Mouse (Mus musculus) cerebellum, adult 2 months (tissue): ENCODE results near the gene Ctdnep1. TPM values are rescaled to one million over a fixed set of nuclear protein-coding genes. Genes with fewer than 3 reads are reported as not detected.
A peak's percentile ranks its signal among the peaks of the same experiment; 100 is the strongest.

Experiments used
- DNase-seq, 2 experiments: peaks; one replicate each; pipeline ENCODE4 v3.0.0; 2021
- H3K27ac ChIP-seq: fragments of 200-500 bp; 2 replicates; pipeline ENCODE4 v1.5.1; 2012; ENCODE audit warnings: low read length, control low read depth, inconsistent platforms; ENCODE audit not compliant: insufficient read depth
- H3K27me3 ChIP-seq: fragments of 200-500 bp; 2 replicates; pipeline ENCODE4 v1.6.1; 2012; ENCODE audit warnings: inconsistent platforms, mild to moderate bottlenecking, low read length, moderate library complexity; ENCODE audit not compliant: control insufficient read depth, insufficient read depth
- H3K4me1 ChIP-seq: fragments of 200-500 bp; 2 replicates; pipeline ENCODE4 v1.6.1; 2011; ENCODE audit warnings: low read length; ENCODE audit not compliant: control insufficient read depth, insufficient read depth
- H3K4me3 ChIP-seq: fragments of 200-500 bp; replicated peaks from 2 replicates; pipeline ENCODE3; 2011; ENCODE audit warnings: mild to moderate bottlenecking, low read depth, low read length, control low read depth; ENCODE audit not compliant: insufficient read depth
- CTCF ChIP-seq: fragments of 200-500 bp; IDR thresholded peaks from 2 replicates; pipeline ENCODE4 v1.5.1; 2011; ENCODE audit warnings: low read depth, mild to moderate bottlenecking, control low read depth, low read length, moderate library complexity, borderline replicate concordance; ENCODE audit not compliant: insufficient read depth
- POLR2A ChIP-seq: fragments of 200-500 bp; IDR thresholded peaks from 2 replicates; pipeline ENCODE4 v1.6.1; 2011; ENCODE audit warnings: low read length, control low read depth, borderline replicate concordance; ENCODE audit not compliant: insufficient read depth
- WGBS: fragments of 180-500 bp; shearing (Covaris S2); methylation state at CpG from one replicate; pipeline ENCODE4 v1.1.7; 2018; 5-methylcytosine and 5-hydroxymethylcytosine counted together
- polyA plus RNA-seq: library from polyadenylated mRNA; depleted of rRNA; stranded (reverse); fragments of >200 nt; gene quantifications from 2 replicates; pipeline ENCODE4 v1.2.3, GENCODE M21; 2012

Gene Ctdnep1
- polyA plus RNA-seq, 1 experiment = 108 TPM

GRCm38 (mm10) chr11:70016669-70017068, 35.7 kb downstream of the Ctdnep1 start, which contains the start of gene Dlg4:
Gene Dlg4, plus strand, starts transcription at chr11:70016942.
- Histone ChIP-seq H3K4me3 (peak within 1 kb of the TSS; percentile 98), H3K4me1 (peaks cover 9% of the 10 kb centered on the region), H3K27ac (peak within 1 kb of the TSS; percentile 99), H3K27me3 (no peaks in the 10 kb centered on the region)
- DNase-seq = no peak
- TF ChIP-seq POLR2A (no peak), CTCF (no peak)
- 72% methylated on average over 3 of the region's 3 CpGs for WGBS

- H3K27me3 ChIP-seq = no peaks in the 10 kb centered on the region
- H3K4me1 ChIP-seq = peaks cover 9% of the 10 kb centered on the region
- DNase-seq = no peak
- H3K4me3 ChIP-seq = peak overlapping the region; percentile 98
- peak overlapping the region; percentile 99 for H3K27ac ChIP-seq
- TF ChIP-seq POLR2A (no peak), CTCF (no peak)
- WGBS = 36% methylated on average over 7 of the region's 7 CpGs
Observed at GRCm38 (mm10) chr11:70017199-70017767, 36.3 kb downstream of the Ctdnep1 start.

GRCm38 (mm10) chr11:70018131-70018990, 37.4 kb downstream of the Ctdnep1 start:
- 1% methylated on average over 23 of the region's 25 CpGs for WGBS
- TF ChIP-seq CTCF (no peak), POLR2A (peak; percentile 52; the same call in 1 of the 2 replicates)
- Histone ChIP-seq H3K4me1 (peaks cover 9% of the 10 kb centered on the region), H3K27ac (peak overlapping the region; percentile 99), H3K4me3 (peak overlapping the region; percentile 98), H3K27me3 (no peaks in the 10 kb centered on the region)
- DNase-seq = peak; percentile 77 to 79

- no peak for TF ChIP-seq CTCF
- TF ChIP-seq POLR2A = no peak
- Histone ChIP-seq H3K4me1 (peaks cover 13% of the 10 kb centered on the region), H3K27me3 (no peaks in the 10 kb centered on the region), H3K27ac (peak overlapping the region; percentile 34; the same call in 1 of the 2 replicates), H3K4me3 (peak overlapping the region; percentile 98)
- WGBS = 15% methylated on average over 2 of the region's 2 CpGs
- DNase-seq = no peak
Observed at GRCm38 (mm10) chr11:70019495-70020021, 38.6 kb downstream of the Ctdnep1 start.

GRCm38 (mm10) chr11:70020022-70020631, 39.2 kb downstream of the Ctdnep1 start:
- no peak overlapping the region for H3K27ac ChIP-seq
- H3K4me1 ChIP-seq = peaks cover 15% of the 10 kb centered on the region
- H3K4me3 ChIP-seq = peak overlapping the region; percentile 67
- no peaks in the 10 kb centered on the region for H3K27me3 ChIP-seq
- whole genome bisulfite sequencing = 6% methylated on average over 8 of the region's 8 CpGs
- peak in 1 of 2 experiments; percentile 40 for DNase-seq
- no peak for TF ChIP-seq CTCF
- no peak for TF ChIP-seq POLR2A

GRCm38 (mm10) chr11:70020731-70021263, 39.8 kb downstream of the Ctdnep1 start:
- Histone ChIP-seq H3K4me3 (peak overlapping the region; percentile 67), H3K4me1 (peaks cover 15% of the 10 kb centered on the region), H3K27ac (no peak overlapping the region), H3K27me3 (no peaks in the 10 kb centered on the region)
- 0% methylated on average over 8 of the region's 8 CpGs for WGBS
- 0 out of 2 replicates have a peak, but pooled peaks have one; percentile 21 for TF ChIP-seq CTCF
- TF ChIP-seq POLR2A = no peak
- DNase-seq = peak; percentile 77 to 86

- Histone ChIP-seq H3K27me3 (no peaks in the 10 kb centered on the region), H3K4me1 (peaks cover 15% of the 10 kb centered on the region), H3K4me3 (peak overlapping the region; percentile 67), H3K27ac (no peak overlapping the region)
- TF ChIP-seq CTCF (no peak), POLR2A (no peak)
- WGBS = under 1% methylated on average over 40 of the region's 40 CpGs
- peak; percentile 95 for DNase-seq
Observed at GRCm38 (mm10) chr11:70021264-70022132, 40.5 kb downstream of the Ctdnep1 start.
